Mouse (Mus musculus) gastrocnemius, postnatal 36 days (tissue): ENCODE data around the gene Zfyve1. TPM values are rescaled to one million over a fixed set of nuclear protein-coding genes. Genes with fewer than 3 reads are reported as not detected.
A peak's percentile ranks its signal among the peaks of the same experiment; 100 is the strongest.
"Not testable (repeated sequence)": the region's sequence is repeated elsewhere in the genome, so short reads cannot be mapped to it uniquely, and the experiment has no call there.

Experiments
- DNase-seq, 2 experiments: peaks; one replicate each; pipeline ENCODE4 v3.0.0; 2022
- intact Hi-C: fragments of 180-260 bp; cut with DNase I; formaldehyde crosslinking; loops from one replicate; pipeline ENCODE4 v1.15.1; 2025
- long read RNA-seq, 2 experiments: library from polyadenylated mRNA; stranded (forward); transcript quantifications; one replicate each; pipeline ENCODE4 v2.0.0; 2021
- total RNA-seq, 2 experiments: library from RNA; stranded (reverse); gene quantifications; 2 replicates each; pipeline ENCODE4 v1.2.3; 2021

The Zfyve1 gene
- 10 to 100 TPM; 17.0 to 17.7 TPM for total RNA-seq
- long read RNA-seq, experiment 1, partial matches to known transcripts = 1 of 2 reads
- long read RNA-seq, experiment 1, other reads (novel, unspliced or antisense) = 1 of 2 reads
- long read RNA-seq, experiment 2, full-length matches to known transcripts = 2 of 9 reads
- long read RNA-seq, experiment 2, partial matches to known transcripts = 2 of 9 reads
- long read RNA-seq, experiment 2, other reads (novel, unspliced or antisense) = 5 of 9 reads

GRCm38 (mm10) chr12:83597025-83597501, at the start of gene Zfyve1:
TSS of gene Zfyve1 (minus strand) at chr12:83597222.
- peak; percentile 83 to 93 for DNase-seq
- intact Hi-C loops = no loop called here

GRCm38 (mm10) chr12:83643116-83643515, 46.1 kb upstream of the Zfyve1 start:
- no peak for DNase-seq
- intact Hi-C loops = loop anchor here (5.0 kb wide), 1 partner anchor 34 kb away; no protein-coding TSS in a partner anchor

DNA sequence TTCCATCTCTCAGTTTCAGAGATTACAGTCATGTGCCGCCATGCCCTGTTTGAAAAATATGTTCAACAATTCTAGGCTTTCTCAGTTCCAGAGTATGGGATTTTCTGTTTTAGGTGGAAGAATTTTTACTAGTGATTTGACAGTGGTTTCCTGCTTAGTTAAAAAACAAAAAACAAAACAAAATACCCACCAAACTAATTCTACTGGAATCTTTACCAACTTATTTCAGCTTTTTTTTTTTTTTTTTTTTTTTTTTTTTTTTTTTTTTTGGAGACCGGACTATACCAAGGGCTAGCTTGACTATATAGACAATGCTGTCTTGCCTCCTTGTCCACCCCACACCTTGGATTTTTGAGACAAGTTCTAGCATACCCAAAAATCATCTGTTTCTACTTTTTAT, 44.2 kb upstream of the Zfyve1 start:
- no peak for DNase-seq
- intact Hi-C loops = loop anchor here (5.0 kb wide), 1 partner anchor 36 kb away; no protein-coding TSS in a partner anchor

DNA sequence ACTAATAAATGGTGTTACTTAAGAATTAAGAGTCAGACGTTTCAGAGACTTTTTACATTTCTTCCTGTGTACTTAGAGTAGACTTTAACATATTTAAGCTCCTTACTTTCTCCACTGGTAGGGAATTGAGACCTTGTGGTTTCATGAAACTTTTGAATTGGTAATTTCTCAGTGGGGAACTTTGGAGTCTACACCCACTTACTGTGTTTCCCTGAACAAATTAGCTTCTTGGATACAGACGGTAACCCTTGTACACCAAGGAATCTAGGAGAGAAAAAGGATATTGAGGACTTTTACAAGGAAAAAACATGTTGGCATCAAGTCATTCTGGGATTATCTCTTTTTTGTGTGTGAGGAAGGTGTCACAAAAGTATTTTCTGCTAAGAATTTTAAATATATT, 36.8 kb upstream of the Zfyve1 start:
- DNase-seq = no peak
- intact Hi-C loops = no loop called here

DNA sequence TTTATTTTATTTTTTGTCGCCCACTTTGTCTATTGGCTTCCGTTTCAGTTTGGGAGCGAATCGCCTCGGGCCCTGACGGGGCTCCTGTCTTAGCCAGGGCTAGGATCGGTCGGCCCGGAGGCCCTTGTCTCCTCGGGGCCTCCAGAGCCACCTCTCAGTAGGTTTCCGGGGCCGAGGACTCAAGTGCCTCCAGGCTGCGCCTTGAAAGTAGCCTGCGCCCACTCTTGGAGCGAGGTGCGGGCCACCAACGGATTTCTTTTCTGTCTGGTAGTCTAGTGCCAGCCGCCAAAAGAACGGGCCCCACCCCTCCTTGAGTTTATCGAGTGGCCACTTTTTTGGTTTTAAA, 35.6 kb upstream of the Zfyve1 start:
- DNase-seq = peak; percentile 7 to 51
- intact Hi-C loops = no loop called here

DNA sequence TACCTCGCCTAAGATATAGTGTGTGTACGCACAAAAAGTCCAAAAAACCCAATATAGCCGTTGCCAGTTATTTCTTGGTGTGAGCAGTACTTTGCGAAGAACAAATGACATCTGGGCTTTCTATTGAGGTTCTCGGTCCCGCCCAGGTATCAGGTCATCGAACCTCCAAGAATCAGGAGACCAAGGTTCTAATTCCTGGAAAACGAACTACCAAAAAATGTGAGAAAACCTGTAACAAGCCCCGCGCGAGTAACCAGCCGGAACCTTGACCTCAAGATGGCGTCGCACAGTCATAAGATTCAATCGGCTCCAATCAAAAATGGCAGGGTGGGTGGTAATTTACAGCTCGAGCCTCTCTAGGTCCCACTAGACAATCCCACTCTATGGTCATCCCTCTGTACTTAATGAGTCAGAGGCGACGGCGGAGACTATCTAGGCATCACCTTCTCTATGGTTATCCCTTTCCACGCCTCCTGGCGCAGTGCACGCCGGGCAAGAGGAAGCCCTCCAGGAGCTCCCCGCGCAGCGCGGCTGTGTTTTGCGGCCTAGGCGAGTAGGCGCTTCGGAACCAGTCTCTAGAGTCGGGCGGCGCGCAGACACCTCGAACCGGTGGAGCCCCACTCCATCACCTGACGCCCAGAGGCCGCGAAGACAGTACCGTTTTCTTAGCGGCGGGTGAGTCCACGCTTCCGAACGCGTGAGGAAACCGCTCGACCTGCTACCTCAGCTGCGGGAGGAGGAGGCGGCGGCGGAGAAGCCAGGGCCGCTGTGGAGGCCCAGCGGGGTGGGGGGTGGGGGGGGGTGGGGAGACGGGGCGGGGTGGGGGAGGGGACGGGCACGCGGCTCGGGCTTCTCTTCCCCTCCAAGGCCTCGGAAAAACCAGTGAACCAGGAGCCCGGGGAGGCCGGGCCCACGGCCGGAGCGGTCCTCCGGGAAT, 35.0 kb upstream of the Zfyve1 start:
- intact Hi-C loops = no loop called here
- peak; percentile 94 for DNase-seq

DNA sequence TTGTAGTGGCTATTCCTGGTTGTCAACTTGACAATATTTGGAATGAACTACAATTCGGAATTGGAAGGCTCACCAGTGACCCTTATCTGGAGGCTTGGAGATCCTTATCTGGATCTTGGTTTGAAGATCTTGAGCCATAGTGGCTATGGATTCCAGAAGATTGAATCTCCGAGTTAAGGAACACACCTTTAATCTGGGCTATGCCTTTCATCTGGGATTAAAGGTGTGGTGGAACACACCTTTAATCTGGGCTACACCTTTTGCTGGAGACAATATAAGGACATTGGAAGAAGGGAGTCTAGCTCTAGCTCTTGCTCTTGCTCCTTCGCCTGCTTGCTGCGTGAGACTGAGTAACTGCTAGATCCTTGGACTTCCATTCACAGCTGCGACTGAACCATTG, 33.9 kb upstream of the Zfyve1 start, which contains the start of gene Rbm25:
Rbm25 (plus strand) TSS at position 301 of the 400 bp plus-strand sequence.
- not testable (repeated sequence) for DNase-seq

GRCm38 (mm10) chr12:83624321-83624720, 27.3 kb upstream of the Zfyve1 start:
- DNase-seq = no peak
- intact Hi-C loops = no loop called here

More for the DNA sequence above, 33.9 kb upstream of the Zfyve1 start, which contains the start of gene Rbm25:
- intact Hi-C loops = not testable (repeated sequence)

DNA sequence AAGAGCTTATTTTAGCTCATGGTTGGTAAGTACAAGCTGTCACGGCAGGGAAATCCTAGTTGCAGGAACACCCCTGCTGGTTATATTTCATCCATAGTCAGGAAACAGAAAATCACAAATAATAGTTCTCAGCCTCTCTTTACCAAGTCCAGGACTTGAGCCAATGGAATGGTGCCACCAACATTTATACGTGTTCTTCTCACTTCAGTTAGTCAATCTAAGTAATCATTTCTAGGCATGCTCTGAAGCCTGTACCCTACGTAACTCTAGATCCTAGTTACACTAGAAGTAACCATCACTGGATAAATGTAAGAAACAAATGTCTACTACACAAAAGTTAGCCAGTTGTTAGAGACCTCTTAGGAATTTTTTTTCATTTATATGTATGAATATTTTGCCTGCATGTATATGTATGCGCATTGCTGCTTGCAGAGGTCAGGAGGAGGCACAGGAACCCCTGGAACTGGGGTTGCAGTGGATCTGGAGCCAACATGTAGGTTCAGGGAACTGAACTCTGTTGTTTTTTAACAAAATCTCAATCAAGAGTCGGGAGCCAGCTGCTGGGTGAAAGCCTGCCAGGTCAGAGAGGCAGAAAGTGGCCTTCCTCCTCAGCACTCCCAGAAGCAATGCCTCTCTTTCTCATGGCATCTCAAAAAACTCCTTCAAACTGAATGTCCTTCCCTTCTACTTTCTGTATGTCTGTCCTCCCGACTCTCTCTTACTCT, 25.2 kb upstream of the Zfyve1 start:
- intact Hi-C loops = no loop called here
- DNase-seq = no peak

DNA sequence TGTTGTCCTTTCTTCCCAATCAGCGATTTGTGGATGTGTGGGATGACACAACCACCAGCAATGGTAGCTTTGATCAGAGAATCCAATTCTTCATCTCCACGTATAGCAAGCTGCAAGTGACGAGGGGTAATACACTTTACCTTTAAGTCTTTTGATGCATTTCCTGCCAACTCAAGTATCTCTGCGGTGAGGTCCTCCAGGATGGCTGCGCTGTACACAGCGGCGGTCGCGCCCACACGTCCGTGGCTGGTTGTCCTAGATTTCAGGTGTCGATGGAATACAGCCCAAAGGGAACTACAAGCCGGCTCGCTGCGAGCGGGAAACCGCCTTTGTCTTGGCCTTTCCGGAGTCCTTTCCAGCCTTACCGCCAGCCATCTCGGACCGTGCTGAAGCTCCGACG, 23.7 kb upstream of the Zfyve1 start:
- DNase-seq, intact Hi-C loops: not testable (repeated sequence)

DNA sequence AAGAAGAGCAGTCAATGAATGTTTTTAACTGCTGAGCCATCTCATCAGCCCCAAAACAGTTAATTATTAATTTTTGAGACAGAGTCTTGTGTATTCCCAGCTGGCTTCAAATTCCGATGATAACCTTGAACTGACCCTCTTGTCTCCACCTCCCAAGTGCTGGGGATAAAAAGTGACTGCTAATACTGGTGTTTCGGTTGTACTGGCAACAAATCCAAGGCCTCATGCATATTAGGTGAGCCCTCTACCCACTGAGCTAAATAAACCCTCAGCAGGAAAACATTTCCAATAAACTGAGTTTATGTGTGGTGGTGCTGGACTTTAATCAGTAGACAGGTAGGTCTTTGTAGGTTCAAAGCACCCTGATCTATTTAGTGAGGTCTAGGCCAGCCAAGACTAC, 22.0 kb upstream of the Zfyve1 start:
- intact Hi-C loops = no loop called here
- no peak for DNase-seq

- no peak for DNase-seq
- intact Hi-C loops = no loop called here
These were observed 20.2 kb upstream of the Zfyve1 start for GRCm38 (mm10) chr12:83617261-83617660.

GRCm38 (mm10) chr12:83606411-83606810, 9.4 kb upstream of the Zfyve1 start:
- intact Hi-C loops, DNase-seq: not testable (repeated sequence)

DNA sequence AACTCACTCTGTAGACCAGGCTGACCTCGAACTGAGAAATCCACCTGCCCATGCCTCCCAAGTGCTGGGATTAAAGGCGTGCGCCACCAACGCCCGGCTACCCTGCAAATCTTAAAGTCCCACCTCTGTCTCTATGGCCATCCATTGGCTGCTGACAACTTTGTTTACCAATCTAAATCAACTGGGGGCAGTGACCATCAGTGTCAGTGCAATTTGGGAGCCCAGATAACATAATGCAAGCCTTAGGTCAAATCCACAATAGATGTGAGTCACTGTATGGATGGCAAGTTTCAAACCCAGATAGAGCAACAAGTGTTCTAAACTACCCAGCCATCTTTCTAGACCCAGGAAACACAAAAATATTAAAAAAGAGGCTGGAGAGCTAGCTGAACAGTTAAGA, 5.3 kb upstream of the Zfyve1 start:
- intact Hi-C loops = no loop called here
- DNase-seq = no peak

GRCm38 (mm10) chr12:83597881-83598280, 859 bp upstream of the Zfyve1 start:
- intact Hi-C loops = no loop called here
- DNase-seq = no peak

GRCm38 (mm10) chr12:83596191-83596954, 649 bp downstream of the Zfyve1 start:
- no peak for DNase-seq
- intact Hi-C loops = no loop called here

DNA sequence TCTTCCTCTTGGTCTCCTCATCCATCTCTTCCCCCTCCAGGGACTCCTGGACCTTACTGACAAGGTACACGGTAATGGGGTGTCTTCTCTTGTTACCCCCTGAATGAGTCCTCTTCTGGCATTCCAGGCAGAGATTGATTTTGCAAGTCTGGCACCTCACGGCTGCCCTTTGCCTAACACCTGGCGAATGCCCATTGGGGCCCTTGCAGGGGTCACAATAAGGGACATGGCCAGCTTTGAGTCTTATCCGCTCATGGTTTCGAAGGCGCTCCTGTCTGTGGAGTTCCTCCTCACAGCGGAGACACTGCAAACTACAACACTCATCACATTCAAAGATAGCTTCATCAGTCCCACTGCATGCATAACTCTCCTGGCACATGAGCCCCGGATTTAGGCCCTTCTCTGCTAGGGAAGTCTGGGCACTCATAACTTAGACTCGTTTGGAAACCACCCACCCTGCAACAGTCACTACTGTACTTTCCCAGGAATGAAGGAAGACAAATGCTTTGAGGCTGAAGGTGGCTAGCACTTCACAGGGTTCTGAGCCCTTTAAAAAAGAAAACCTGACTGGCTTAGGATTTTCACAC, 2.5 kb downstream of the Zfyve1 start:
- intact Hi-C loops = no loop called here
- DNase-seq = no peak

GRCm38 (mm10) chr12:83591754-83592501, 5.1 kb downstream of the Zfyve1 start:
- DNase-seq = no peak
- intact Hi-C loops = no loop called here

DNA sequence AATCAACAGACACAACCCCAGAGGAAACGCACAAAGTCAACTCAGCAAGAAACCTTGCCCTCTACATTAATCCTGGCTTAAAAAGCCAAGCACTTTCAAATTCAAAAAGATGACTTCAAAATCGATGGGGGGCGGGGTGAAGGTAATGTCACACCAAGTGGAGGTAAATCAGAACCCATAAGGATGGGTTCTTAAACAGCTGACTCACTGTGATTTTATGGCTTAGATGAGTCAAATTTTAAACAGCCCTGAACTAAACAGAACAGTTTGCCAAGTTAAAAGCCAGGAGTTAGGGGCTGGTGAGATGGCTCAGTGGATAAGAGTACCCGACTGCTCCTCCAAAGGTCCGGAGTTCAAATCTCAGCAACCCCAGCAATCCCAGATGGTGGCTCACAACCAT, 10.4 kb downstream of the Zfyve1 start:
- intact Hi-C loops = no loop called here
- DNase-seq = no peak
